Mouse (Mus musculus) limb, embryonic 15.5 days (tissue): ENCODE results near the gene Cdh13. TPM values are rescaled to one million over a fixed set of nuclear protein-coding genes. Genes with fewer than 3 reads are reported as not detected.

Experiments used
- ATAC-seq: fragments of 200-750 bp; cut with Nextera tagmentation; 2 replicates; pipeline ENCODE4 v1.8.0; 2017; ENCODE audit warnings: low read depth, moderate TSS enrichment; ENCODE audit not compliant: insufficient number of reproducible peaks, low FRiP score, low TSS enrichment
- H3K27ac ChIP-seq: fragments of 300-500 bp; sonication (generic); 2 replicates; pipeline ENCODE4 v1.5.1; 2015; ENCODE audit warnings: moderate library complexity, mild to moderate bottlenecking, inconsistent platforms
- H3K27me3 ChIP-seq: fragments of 300-500 bp; sonication (generic); 2 replicates; pipeline ENCODE4 v1.6.1; 2015; ENCODE audit warnings: inconsistent platforms
- H3K36me3 ChIP-seq: fragments of 300-500 bp; sonication (generic); 2 replicates; pipeline ENCODE4 v1.6.1; 2015; ENCODE audit warnings: inconsistent platforms
- H3K4me1 ChIP-seq: fragments of 300-500 bp; sonication (generic); 2 replicates; pipeline ENCODE4 v1.6.1; 2015; ENCODE audit warnings: inconsistent platforms
- H3K4me2 ChIP-seq: fragments of 300-500 bp; sonication (generic); 2 replicates; pipeline ENCODE4 v1.6.1; 2015; ENCODE audit warnings: mild to moderate bottlenecking, inconsistent platforms
- H3K4me3 ChIP-seq: fragments of 300-500 bp; sonication (generic); 2 replicates; pipeline ENCODE4 v1.5.1; 2015; ENCODE audit warnings: mild to moderate bottlenecking, inconsistent platforms
- H3K9ac ChIP-seq: fragments of 300-500 bp; sonication (generic); 2 replicates; pipeline ENCODE4 v1.6.1; 2015; ENCODE audit warnings: inconsistent platforms
- H3K9me3 ChIP-seq: fragments of 300-500 bp; sonication (generic); 2 replicates; pipeline ENCODE4 v1.6.1; 2016; ENCODE audit warnings: inconsistent platforms
- WGBS: fragments of 180-500 bp; shearing (Covaris S2); methylation state at CpG from one replicate; pipeline ENCODE4 v1.1.7; 2015; 5-methylcytosine and 5-hydroxymethylcytosine counted together
- polyA plus RNA-seq: library from polyadenylated mRNA; unstranded; fragments of >200 nt; fragmentation: Nextera tagmentation; extraction: Ambion mirVana; gene quantifications from 2 replicates; pipeline ENCODE4 v1.2.1, GENCODE M21; 2015

Gene Cdh13
- polyA plus RNA-seq, 1 experiment from 2014 or later, result 17.9 TPM

- Histone ChIP-seq H3K9me3 (no peaks in the 10 kb centered on the region), H3K4me3 (no peak overlapping the region), H3K4me2 (no peak overlapping the region), H3K9ac (no peak overlapping the region), H3K27ac (no peak overlapping the region), H3K4me1 (no peaks in the 10 kb centered on the region), H3K36me3 (no peaks in the 10 kb centered on the region), H3K27me3 (no peaks in the 10 kb centered on the region)
- ATAC-seq, result no peak
- 65% methylated on average over 8 of the region's 8 CpGs for WGBS
These were observed 1077.3 kb downstream of the Cdh13 start for GRCm38 (mm10) chr8:119360686-119361295.
